Mouse (Mus musculus): ENCODE measurements around the gene Col23a1.
"Not testable (repeated sequence)": the region's sequence is repeated elsewhere in the genome, so short reads cannot be mapped to it uniquely, and the experiment has no call there.

Col23a1 gene

GRCm38 (mm10) chr11:51594715-51595350 is 305.1 kb downstream of the Col23a1 start:
- DNase-seq: no peak

GRCm38 (mm10) chr11:51595459-51596083 is 305.9 kb downstream of the Col23a1 start:
- DNase-seq: no peak

- no peak for DNase-seq
Observed at GRCm38 (mm10) chr11:51597553-51597952, 307.8 kb downstream of the Col23a1 start.

GRCm38 (mm10) chr11:51602253-51602652 is 312.5 kb downstream of the Col23a1 start:
- no peak for DNase-seq

DNA sequence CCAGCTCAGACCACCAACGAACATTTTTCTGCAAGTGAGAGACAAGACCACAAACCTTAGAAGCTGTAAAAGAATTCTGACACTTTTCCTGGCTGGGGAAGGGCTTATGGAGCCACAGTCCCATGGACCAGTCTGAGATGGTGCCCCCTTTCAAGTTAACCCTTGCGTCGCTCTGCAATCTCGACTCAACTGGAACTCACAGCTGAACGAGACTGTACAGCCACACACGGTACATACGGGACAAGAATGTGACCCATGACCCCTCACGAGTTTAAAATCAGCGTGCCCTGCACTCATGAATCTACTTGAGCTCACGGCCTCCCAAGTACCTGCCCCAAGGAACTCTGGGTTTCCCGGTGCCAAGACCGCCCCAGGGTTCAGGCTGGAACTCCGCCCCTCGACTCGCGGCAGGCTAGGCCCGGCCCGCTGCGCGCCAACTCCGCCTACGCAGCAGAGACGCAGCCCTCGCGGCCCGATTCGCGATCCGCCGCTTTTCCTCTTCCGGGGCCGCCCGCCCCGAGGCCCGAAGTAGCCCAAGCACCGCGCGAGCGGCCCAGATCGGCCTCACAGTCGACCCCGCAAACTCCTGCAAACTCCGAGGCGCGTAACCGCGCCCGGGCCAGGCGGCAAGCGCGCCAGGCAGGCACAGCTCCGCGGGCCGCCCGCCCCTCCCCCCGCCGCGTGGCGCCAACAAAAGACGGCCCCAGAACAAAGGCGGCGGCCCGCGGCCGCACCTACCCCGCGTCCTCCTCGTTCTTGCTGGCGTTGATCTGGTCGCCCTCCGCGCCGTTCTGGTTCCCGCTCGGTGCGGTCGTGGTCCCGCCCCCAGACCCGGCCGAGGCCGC is 316.1 kb downstream of the Col23a1 start:
- DNase-seq: peak; percentile 83 to 85

DNA sequence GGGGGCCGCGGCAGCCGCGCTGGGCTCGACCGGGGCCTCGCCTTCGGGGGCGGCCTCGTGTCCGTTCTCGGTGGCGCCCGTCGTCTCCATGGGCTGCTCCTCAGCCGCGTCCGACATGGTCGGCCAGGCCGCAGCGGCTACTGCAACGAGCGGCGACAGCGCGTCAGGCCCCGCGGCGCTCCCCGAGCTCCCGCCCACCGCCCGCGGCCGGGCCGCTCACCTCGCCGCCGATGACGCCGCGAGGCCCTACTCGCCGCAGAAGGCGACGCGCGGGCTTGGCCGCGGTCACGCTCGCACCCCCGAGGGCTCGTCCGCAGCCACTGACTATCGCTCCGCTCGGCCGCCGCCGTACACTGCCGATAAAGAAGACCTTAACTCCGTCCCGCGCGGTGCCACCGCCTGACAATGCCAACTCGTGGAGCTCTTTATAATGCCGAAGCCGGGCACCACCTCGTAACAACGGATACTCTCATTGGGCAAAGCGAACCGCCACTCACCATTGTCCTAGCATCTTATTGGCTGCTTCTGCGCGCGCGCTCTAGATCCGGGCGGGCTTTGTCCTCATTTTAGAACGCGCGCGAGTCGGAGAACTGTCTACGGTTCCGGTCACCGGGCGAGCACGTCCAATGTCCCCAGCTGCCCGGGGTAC is 316.9 kb downstream of the Col23a1 start, which contains the start of gene Hnrnpab:
Gene Hnrnpab (minus strand): TSS at position 401 of the 649 bp plus-strand sequence.
- DNase-seq: peak; percentile 92 to 97

DNA sequence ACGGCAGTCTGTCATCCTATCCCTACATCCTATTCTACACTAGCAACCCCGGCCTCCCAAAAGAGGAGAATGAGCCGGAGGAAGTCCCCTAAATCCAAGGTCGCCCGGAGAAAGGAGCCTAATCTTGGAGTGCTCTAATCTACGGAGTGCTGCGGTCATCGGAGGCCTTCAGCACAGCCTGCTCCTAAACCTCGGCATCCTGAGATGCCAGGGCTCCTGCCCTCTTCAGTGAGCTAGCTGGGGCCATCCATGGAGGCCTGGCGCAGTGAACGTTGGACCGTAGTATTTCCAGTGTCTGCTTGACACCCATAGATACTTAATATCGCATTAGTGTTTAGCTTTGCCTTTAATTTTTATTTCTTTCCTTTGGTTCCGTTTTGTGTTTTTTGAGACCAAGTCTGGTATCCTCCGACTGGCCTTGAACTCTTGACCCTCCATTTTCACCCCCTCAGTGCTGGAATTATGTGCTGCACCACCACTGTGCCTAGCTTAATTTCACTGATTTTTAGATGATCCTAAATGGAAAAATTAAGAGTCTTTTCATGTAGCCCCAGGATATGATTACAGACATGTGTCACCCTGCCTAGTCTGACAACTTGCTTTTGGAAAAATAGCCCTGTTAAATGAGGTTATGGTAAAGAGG is 317.5 kb downstream of the Col23a1 start:
- no peak for DNase-seq

DNA sequence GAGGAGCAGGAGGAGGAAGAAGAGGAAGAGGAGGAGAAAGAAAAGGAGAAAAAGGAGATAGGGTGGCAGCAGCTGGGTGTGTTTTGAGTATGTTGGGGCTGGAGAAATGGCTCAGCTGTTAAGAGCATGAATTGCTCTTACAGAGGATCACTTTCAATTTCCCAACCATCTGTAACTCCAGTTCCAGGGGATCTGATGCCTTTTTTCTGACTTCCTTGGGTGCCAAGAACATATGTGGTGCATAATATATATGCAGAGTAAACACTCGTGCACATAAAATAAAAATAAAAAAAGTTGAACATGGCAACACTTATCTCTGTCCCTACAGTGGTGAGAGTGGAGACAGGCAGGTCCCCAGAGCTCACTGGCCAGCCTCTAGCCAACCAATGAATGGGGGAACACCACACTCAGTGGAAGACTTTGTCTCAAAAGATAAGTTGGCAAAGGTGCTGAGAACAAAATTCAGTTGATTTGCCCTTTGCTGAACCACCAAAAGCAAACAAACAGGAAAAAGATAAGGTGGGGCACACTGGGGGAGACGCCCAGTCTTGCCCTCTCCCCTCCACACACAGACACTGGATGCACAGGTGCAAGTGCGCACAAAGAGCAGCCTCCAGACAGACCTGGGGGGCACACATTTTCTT is 319.7 kb downstream of the Col23a1 start:
- no peak for DNase-seq

DNA sequence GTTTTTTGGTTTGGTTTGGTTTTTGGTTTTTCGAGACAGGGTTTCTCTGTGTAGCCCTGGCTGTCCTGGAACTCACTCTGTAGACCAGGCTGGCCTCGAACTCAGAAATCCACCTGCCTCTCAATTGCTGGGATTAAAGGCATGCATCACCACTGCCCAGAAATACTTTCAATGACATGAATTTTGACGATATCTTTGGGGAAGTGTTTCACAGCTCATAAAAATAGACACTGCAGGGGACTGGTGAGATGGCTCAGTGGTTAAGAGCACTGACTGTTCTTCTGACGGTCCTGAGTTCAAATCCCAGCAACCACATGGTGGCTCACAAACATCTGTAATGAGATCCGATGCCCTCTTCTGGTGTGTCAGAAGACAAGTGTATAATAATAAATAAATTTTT is 320.2 kb downstream of the Col23a1 start:
- not testable (repeated sequence) for DNase-seq

- no peak for DNase-seq
Observed at GRCm38 (mm10) chr11:51614256-51614655, 324.5 kb downstream of the Col23a1 start.

DNA sequence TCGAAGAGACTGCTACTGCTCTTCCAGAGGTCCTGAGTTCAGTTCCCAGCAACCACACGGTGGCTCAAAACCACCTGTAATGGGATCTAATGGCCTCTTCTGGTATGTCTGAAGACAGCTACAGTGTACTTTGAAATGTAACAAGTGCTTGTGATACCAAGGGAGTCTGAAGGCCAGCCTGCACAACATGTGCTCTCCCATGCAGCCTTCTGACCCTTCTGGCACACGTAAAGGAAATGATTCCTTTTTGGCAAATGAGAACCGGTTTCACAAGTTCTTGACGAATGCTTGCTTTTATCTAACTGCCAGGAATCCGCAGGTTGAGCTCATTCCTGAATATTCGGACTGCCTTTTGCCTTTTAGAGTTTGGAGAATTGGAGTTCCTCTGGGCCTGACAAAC is 325.4 kb downstream of the Col23a1 start:
- no peak for DNase-seq

DNA sequence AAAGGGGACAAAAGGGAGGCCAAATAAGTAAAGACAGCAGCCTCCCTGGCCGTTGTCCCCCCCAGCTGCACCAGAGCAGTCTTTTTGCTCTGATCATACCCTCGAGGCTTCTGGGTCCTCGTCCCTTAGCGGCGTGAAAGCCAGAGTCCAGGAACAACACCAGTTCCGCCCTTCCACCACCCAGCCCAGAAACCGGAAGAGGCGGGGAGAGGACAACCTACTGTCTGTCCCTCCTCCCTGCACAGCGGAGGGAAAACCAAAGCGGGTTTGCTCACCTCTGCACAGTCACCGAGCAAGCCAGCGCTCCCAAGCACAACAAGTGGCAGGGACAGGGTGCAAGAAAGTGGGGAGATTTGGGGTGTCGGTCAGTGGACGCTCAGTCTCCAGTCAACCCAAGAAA is 325.9 kb downstream of the Col23a1 start:
- DNase-seq: peak; percentile 57 to 62

GRCm38 (mm10) chr11:51616113-51616512 is 326.4 kb downstream of the Col23a1 start:
- not testable (repeated sequence) for DNase-seq

DNA sequence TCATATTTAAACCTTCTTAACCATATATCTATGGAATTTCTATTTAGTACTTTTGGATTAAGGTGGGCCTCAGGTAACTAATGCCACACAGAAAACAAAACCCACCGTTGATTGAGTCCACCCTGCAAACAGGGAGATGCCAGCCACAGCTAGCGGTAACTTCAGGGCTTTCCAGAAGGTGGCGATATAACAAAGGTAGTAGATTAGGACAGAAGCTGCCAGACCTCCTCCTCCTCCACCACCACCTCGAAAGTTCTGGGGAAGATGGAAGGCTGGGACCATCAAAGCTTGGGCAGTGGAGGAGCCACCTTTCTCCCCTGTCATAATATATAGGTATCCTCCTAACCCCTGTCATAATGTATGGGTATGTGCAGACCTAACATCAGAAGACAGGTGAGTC is 328.0 kb downstream of the Col23a1 start:
- DNase-seq: peak in 1 of 2 experiments; percentile 60

GRCm38 (mm10) chr11:51618894-51619408 is 329.2 kb downstream of the Col23a1 start:
- DNase-seq: no peak

GRCm38 (mm10) chr11:51619409-51620060 is 329.8 kb downstream of the Col23a1 start, which contains the start of gene Nhp2:
Gene Nhp2, plus strand, starts transcription at chr11:51619735.
- DNase-seq: peak; percentile 67 to 84

GRCm38 (mm10) chr11:51620084-51620483 is 330.4 kb downstream of the Col23a1 start:
- DNase-seq: no peak

GRCm38 (mm10) chr11:51621776-51622175 is 332.1 kb downstream of the Col23a1 start:
- DNase-seq: no peak

- no peak for DNase-seq
Observed at GRCm38 (mm10) chr11:51622971-51623491, 333.3 kb downstream of the Col23a1 start.

DNA sequence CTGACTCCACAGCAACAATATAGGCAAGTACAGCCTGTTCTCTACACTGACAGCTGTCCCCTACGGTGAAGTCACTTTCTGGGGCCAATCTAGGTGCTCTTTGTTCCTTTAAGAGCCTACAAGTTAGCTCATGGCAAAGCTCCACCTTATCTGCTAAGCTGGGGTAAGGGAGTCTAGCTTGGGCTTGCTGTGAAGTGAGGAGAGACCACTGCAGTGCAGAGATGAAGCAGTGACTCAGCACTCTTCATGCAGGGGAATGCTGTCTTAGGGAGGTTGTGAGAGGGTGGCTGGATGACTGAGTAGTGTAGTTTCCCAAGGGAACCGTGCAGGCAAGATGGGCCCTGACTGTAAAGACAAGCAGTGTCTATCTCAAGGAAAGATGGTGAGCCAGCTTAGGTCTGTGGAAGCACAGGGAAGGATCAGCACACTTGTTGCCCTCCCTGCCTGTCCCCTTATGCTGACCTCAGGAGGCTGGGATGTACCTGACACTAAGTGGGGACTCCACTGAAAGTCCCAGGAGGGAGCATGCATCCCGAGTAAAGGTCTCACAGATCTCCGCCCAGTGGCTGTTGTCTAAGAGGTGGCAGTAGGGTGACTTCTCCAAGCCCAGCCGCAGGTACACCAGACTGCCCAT is 335.6 kb downstream of the Col23a1 start:
- DNase-seq: no peak

Measured in thymus, adult 18-20 months (tissue).